Mouse (Mus musculus): Measurements from ENCODE around the gene Spdye4c. TPM values are rescaled to one million over a fixed set of nuclear protein-coding genes. Genes with fewer than 3 reads are reported as not detected.

Spdye4c gene
- polyA plus RNA-seq (2014; fragmentation: Illumina TruSeq; extraction: RNeasy Lipid Tissue Mini Kit (QIAGEN cat#74804); ENCODE audit: low read depth, low replicate concordance) = not detected

GRCm38 (mm10) chr2:128590909-128591308, at the start of gene Spdye4c:
Spdye4c (plus strand) TSS chr2:128591209.

Other genes with a start within 250 kb of the Spdye4c start
- 52.5 TPM for gene Anapc1, start 96.2 kb downstream of the Spdye4c start, polyA plus RNA-seq (2014; fragmentation: Illumina TruSeq; extraction: RNeasy Lipid Tissue Mini Kit (QIAGEN cat#74804); ENCODE audit: low read depth, low replicate concordance)
- 50.8 TPM for gene Mertk, start 107.7 kb downstream of the Spdye4c start, polyA plus RNA-seq (2014; fragmentation: Illumina TruSeq; extraction: RNeasy Lipid Tissue Mini Kit (QIAGEN cat#74804); ENCODE audit: low read depth, low replicate concordance)
- 57.5 TPM for gene Tmem87b, start 226.9 kb downstream of the Spdye4c start, polyA plus RNA-seq (2014; fragmentation: Illumina TruSeq; extraction: RNeasy Lipid Tissue Mini Kit (QIAGEN cat#74804); ENCODE audit: low read depth, low replicate concordance)